Mouse (Mus musculus) mouse embryonic stem cell (cell line): Measurements from ENCODE around the gene Adamts20.
"Not testable (repeated sequence)": the region's sequence is repeated elsewhere in the genome, so short reads cannot be mapped to it uniquely, and the experiment has no call there.

Experiments used
- in situ Hi-C, 2 experiments: fragments of 300-500 bp; cut with MboI; formaldehyde crosslinking; loops; 1 replicate in 1 of 2; 3 replicates in 1 of 2; pipeline ENCODE4 v1.14.3; 2019 to 2020; ENCODE audit warnings: low sequenced_read_pairs in 2 of 2, low pct_unique_long_range_greater_than_20kb in 1 of 2, mixed read lengths in 1 of 2; ENCODE audit not compliant: unreplicated experiment in 1 of 2

Adamts20 gene

DNA sequence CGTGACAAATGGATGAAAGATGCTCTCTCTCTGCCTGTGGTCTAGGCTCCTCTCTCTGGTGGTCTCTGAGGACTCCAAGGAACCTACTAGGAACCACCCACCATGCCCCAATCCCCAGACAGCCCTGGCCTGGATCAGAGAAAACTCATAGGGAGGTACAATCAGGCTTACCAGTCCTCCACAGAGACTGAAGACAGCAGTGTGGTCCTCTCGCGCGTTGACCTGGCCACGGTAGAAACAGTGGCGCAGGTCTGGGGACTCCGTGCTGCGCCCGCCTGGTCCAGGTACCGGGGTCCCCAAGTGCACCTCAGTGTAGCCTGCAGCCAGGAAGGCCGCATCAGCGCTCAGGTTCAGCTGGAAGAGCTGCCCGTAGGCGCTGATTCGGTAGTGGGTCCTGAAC, 62.2 kb downstream of the Adamts20 start:
- in situ Hi-C loops, result no loop called here

DNA sequence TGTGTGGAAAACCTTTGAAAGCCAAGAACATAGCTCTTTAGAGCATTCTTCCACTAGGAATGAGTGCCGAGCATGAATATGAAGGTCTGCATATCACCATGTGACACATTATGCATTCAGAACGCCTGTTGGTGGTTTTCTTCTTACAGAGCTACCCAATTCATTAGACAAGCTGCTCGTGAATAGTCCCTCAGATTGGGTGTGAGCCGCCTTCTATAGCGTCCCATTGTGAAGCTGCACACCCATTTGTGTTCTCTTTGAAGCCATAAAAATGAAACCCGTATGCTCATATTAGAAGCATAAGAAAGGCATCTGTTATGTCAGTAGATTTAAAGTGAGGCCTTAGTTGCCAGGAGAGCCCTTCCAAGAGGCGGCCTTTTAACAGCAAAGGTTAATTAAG, 72.5 kb downstream of the Adamts20 start:
- in situ Hi-C loops, result no loop called here

DNA sequence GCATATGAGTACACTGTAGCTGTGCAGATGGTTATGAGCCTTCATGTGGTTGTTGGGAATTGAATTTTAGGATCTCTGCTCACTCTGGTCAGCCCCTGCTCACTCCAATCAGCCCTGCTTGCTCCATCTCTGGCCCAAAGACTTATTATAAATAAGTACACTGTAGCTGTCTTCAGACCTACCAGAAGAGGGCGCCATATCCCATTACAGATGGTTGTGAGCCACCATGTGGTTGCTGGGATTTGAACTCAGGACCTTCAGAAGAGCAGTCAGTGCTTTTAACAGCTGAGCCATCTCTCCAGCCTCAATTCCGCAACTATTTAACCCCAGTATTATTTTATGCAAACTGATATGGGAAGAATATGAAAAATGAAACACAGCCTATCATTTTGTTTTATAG, 75.1 kb downstream of the Adamts20 start:
- in situ Hi-C loops, result not testable (repeated sequence)

- in situ Hi-C loops, result no loop called here
These were observed 85.8 kb downstream of the Adamts20 start for GRCm38 (mm10) chr15:94379425-94379824.

DNA sequence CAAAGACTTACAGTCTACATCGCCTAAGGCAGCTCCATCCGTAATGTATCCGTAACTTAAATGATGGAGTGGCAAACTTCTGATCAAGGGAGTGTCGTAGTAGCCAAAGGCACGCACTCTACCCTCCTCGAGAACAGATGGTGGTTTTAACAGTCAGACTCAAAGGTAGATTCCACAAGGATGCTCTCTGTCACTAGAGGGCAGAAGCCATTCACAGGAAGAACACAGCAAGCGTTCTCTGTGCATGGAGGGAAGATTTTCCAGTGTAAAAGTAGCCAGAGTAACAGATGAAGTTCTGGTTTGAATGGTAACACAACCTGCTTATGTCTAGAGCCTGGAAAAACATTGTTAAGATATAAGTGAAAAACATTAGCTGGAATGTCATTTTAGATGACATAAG, 92.7 kb downstream of the Adamts20 start:
- in situ Hi-C loops, result no loop called here

- in situ Hi-C loops, result loop anchor here in 1 of 2 experiments (25.0 kb wide), 1 partner anchor 163 kb away; no protein-coding TSS in a partner anchor
These were observed 116.2 kb downstream of the Adamts20 start for GRCm38 (mm10) chr15:94349052-94349451.

DNA sequence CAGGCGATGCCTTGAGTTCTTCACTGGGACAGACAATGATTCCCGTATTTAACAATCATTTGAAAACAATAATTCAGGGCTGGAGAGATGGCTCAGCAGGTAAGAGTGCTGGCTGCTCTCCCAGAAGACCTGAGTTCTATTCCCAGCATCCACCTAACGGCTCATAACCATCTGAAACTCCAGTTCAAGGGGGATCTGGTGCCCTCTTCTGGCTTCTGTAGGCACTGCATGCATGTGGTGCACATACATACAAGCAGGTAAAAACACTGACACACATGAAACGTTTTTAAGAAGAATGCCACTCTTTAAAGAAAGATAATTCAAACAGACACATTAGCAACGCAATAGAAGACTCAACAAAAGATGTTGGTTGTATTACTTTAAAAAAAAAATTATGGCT, 120.9 kb downstream of the Adamts20 start:
- in situ Hi-C loops, result loop anchor here in 1 of 2 experiments (25.0 kb wide), 1 partner anchor 168 kb away; no protein-coding TSS in a partner anchor

- in situ Hi-C loops, result loop anchor here in 1 of 2 experiments (25.0 kb wide), 1 partner anchor 170 kb away; no protein-coding TSS in a partner anchor
These were observed 122.9 kb downstream of the Adamts20 start for GRCm38 (mm10) chr15:94342365-94342764.

DNA sequence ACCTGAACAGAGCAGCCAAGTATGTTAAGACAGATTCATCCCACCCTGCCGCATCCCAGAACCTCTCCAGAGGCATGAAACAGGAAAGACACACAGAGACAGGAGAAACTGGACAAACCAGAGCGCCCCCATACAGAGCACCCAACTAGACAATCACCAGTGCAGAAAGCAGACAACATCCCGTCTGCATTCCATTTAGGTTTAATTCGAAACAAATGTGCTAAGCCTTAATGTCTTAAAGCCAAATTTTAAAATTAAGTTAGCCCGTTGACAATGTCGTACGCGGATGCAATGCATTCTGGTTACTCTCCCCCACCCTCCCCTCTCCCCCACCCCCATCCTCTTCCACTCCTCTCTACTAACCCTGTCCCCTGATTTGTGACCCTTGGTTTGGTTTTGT, 126.2 kb downstream of the Adamts20 start:
- in situ Hi-C loops, result loop anchor here in 1 of 2 experiments (25.0 kb wide), 1 partner anchor 173 kb away; no protein-coding TSS in a partner anchor

GRCm38 (mm10) chr15:94334586-94334985, 130.6 kb downstream of the Adamts20 start:
- in situ Hi-C loops, result loop anchor here in 1 of 2 experiments (25.0 kb wide), 1 partner anchor 178 kb away; no protein-coding TSS in a partner anchor

DNA sequence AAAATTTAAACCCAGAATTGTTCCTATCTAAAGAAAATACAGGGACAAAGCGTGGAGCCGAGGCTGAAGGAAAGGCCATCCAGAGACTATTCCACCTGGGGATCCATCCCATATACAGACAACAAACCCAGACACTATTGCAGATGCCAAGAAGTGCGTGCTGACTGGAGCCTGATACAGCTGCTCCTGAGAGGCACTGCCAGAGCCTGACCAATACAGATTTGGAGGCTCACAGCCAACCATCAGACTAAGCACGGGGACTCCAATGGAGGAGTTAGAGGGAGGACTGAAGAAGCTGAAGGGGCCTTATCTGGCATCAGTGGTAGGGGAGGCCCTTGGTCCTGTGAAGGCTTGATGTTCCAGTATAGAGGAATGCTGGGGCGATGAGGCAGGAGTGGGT, 138.6 kb downstream of the Adamts20 start:
- in situ Hi-C loops, result loop anchor here in 1 of 2 experiments (25.0 kb wide), 1 partner anchor 186 kb away; no protein-coding TSS in a partner anchor

DNA sequence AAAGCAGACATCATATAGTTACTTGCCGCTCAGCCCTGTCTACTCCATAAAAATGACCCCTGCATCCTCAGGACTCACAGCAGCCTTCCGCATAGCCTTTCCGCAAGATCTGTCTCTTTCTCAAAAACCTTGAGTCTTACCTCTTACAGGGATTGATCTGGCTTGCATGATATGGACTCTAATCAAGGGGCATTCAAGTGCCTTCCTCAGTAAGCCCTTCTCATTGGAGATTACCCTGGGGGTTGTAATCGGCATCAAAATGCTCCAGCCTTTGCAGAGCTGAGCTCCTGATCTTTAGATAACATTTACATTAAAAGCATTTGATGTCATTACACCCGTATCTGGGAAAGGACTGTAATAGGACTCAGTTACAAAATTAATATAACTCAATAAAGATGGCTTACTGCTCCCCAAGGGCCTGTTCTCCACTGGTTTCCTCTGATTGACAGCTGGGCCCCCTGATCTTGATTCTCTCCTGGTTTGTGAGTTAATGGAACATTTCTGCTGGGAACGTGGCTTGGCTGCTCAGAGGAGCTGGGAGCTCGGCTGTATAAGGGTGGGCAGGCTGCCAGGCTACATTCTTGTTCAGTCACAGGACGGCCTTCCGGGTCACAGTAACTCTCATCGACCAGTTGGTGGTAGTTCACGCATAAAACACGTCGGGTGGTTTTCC, 139.6 kb downstream of the Adamts20 start:
- in situ Hi-C loops, result loop anchor here in 1 of 2 experiments (25.0 kb wide), 1 partner anchor 187 kb away; no protein-coding TSS in a partner anchor

DNA sequence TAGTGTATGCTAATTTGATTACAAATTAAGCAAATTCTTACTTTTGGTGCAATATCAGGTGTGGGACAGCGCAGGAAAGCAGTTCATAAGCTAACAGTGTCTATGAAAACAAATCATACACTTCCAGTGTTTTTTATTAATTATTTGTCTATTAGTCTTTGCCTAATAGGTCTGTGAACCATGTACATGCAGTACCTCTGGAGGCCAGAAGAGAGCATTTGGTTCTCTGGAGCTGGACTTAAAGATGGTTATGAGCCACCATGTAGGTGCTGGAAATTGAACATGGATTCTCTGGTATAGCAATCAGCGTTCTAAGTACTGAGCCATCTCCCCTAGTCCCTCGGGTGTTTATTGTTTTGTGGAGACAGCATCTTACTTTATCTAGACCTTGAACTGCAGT, 149.0 kb downstream of the Adamts20 start:
- in situ Hi-C loops, result no loop called here

GRCm38 (mm10) chr15:94309689-94310088, 155.5 kb downstream of the Adamts20 start:
- in situ Hi-C loops, result no loop called here

DNA sequence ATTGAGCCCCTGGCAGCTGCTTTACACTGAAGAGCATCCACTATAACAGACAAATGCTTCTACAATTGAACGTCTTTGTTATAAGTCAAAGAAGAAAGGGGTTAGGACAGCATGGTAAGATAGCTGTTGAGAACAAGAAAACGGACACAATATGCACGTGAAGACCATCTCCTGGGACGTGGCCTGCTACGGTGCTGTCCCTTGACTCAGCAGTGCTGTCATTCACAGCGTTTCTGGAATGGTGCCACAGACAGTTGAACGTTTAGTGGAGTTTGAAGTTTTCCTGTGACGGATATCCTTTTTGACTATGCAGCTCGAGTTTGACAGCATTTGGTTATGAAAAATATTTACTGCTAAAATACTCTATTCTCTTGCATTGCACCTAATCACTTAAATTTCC, 157.3 kb downstream of the Adamts20 start:
- in situ Hi-C loops, result no loop called here

DNA sequence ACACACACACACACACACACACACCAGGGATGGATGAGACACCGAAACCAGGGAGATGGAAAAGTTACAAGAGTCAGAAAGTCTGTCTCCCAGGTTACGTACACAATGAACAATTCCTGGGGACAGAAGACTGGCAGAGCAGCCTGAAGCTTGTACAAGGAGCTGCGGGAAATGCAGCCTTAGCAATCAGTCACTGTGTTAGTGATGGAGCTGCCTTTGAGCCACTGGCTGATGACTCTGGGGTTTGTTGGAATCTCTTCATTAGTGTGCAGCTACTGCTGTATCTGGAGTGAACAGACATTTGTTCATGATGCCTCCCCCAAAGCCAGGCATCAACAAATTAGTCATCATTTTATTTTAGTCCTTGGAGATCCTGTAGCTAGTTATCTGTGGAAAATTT, 162.1 kb downstream of the Adamts20 start:
- in situ Hi-C loops, result no loop called here

- in situ Hi-C loops, result no loop called here
These were observed 171.1 kb downstream of the Adamts20 start for GRCm38 (mm10) chr15:94294084-94294483.

GRCm38 (mm10) chr15:94288015-94288414, 177.2 kb downstream of the Adamts20 start:
- in situ Hi-C loops, result no loop called here

GRCm38 (mm10) chr15:94287495-94287894, 177.7 kb downstream of the Adamts20 start:
- in situ Hi-C loops, result no loop called here

DNA sequence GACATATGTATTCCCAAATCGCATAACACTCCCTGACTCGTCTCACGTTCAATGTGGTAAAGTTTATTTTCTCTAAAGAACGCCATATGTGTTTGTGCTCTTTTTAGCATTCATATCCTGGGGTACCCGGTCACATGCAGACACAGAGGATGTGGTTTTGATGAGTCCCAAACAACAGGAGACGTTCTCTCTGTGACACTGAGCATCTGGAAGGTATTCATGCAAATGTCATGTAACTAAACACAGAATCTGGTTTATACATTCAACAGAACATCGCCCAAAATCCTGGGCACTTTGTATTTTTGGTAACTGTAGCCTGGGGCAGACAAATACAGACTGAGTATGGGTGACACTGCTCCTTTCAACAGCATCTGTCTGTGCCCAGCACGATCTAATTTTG, 188.8 kb downstream of the Adamts20 start:
- in situ Hi-C loops, result no loop called here
